Mouse (Mus musculus): ENCODE results near the gene Tmem233. TPM values are rescaled to one million over a fixed set of nuclear protein-coding genes. Genes with fewer than 3 reads are reported as not detected.

Tmem233 gene
- polyA plus RNA-seq (2012; rRNA removed): 0.05 TPM in 1 of 2 replicates, not detected in the other

- DNase-seq: no peak
- no peak for TF ChIP-seq CTCF (IDR thresholded peaks at IDR 0.05; ENCODE audit: borderline replicate concordance, control insufficient read depth, extremely low read depth, insufficient read depth, low read length, poor library complexity)
- H3K4me1 ChIP-seq (replicated peaks; ENCODE audit: control insufficient read depth, insufficient read depth, low read length): no peaks in the 10 kb centered on the region; the same call in 1 of the 2 replicates
- H3K27me3 ChIP-seq (ENCODE audit: control insufficient read depth, insufficient read depth, low read length): no peaks in the 10 kb centered on the region
- no peak within 1 kb of the TSS for H3K27ac ChIP-seq (ENCODE audit: control insufficient read depth, insufficient read depth, low read length)
- H3K36me3 ChIP-seq (ENCODE audit: control insufficient read depth, insufficient read depth, low read length): no peaks in the 10 kb centered on the region
- no peak within 1 kb of the TSS for H3K4me3 ChIP-seq (ENCODE audit: control insufficient read depth, insufficient read depth, low read length)
- 34% methylated on average over 17 of the region's 17 CpGs for WGBS
Observed at GRCm38 (mm10) chr5:116083081-116083480, at the start of gene Tmem233. TSS of gene Tmem233 (minus strand) at chr5:116083244.

GRCm38 (mm10) chr5:116123344-116123743 is 40.3 kb upstream of the Tmem233 start:
- DNase-seq: peak; percentile 74
- TF ChIP-seq CTCF (IDR thresholded peaks at IDR 0.05; ENCODE audit: borderline replicate concordance, control insufficient read depth, extremely low read depth, insufficient read depth, low read length, poor library complexity): peak; percentile 66; the same call in 1 of the 2 replicates
- no peak for TF ChIP-seq POLR2A (IDR thresholded peaks at IDR 0.05; ENCODE audit: control insufficient read depth, extremely low read depth, insufficient read depth, low read length, poor library complexity)
- no peaks in the 10 kb centered on the region for H3K36me3 ChIP-seq (ENCODE audit: control insufficient read depth, insufficient read depth, low read length)
- H3K4me3 ChIP-seq (ENCODE audit: control insufficient read depth, insufficient read depth, low read length): no peak overlapping the region
- no peaks in the 10 kb centered on the region for H3K4me1 ChIP-seq (replicated peaks; ENCODE audit: control insufficient read depth, insufficient read depth, low read length)
- H3K27ac ChIP-seq (ENCODE audit: control insufficient read depth, insufficient read depth, low read length): no peak overlapping the region
- H3K27me3 ChIP-seq (ENCODE audit: control insufficient read depth, insufficient read depth, low read length): no peaks in the 10 kb centered on the region
- 9% methylated on average over 11 of the region's 11 CpGs for WGBS

- TF ChIP-seq CTCF (IDR thresholded peaks at IDR 0.05; ENCODE audit: borderline replicate concordance, control insufficient read depth, extremely low read depth, insufficient read depth, low read length, poor library complexity): peak; percentile 100
- no peak for TF ChIP-seq POLR2A (IDR thresholded peaks at IDR 0.05; ENCODE audit: control insufficient read depth, extremely low read depth, insufficient read depth, low read length, poor library complexity)
Observed at GRCm38 (mm10) chr5:116116567-116116966, 33.5 kb upstream of the Tmem233 start.

GRCm38 (mm10) chr5:116116110-116116509 is 33.1 kb upstream of the Tmem233 start:
- Histone ChIP-seq H3K4me1 (replicated peaks; ENCODE audit: control insufficient read depth, insufficient read depth, low read length) (peaks cover 13% of the 10 kb centered on the region), H3K36me3 (ENCODE audit: control insufficient read depth, insufficient read depth, low read length) (no peaks in the 10 kb centered on the region), H3K27me3 (ENCODE audit: control insufficient read depth, insufficient read depth, low read length) (no peaks in the 10 kb centered on the region), H3K27ac (ENCODE audit: control insufficient read depth, insufficient read depth, low read length) (no peak overlapping the region), H3K4me3 (ENCODE audit: control insufficient read depth, insufficient read depth, low read length) (no peak overlapping the region)
- no peak for TF ChIP-seq POLR2A (IDR thresholded peaks at IDR 0.05; ENCODE audit: control insufficient read depth, extremely low read depth, insufficient read depth, low read length, poor library complexity)
- no peak for DNase-seq
- 47% methylated on average over 4 of the region's 4 CpGs for WGBS

More at GRCm38 (mm10) chr5:116116567-116116966, 33.5 kb upstream of the Tmem233 start:
- DNase-seq: peak; percentile 60
- 27% methylated on average over 9 of the region's 9 CpGs for WGBS
- Histone ChIP-seq H3K4me3 (ENCODE audit: control insufficient read depth, insufficient read depth, low read length) (no peak overlapping the region), H3K27ac (ENCODE audit: control insufficient read depth, insufficient read depth, low read length) (no peak overlapping the region), H3K27me3 (ENCODE audit: control insufficient read depth, insufficient read depth, low read length) (no peaks in the 10 kb centered on the region), H3K36me3 (ENCODE audit: control insufficient read depth, insufficient read depth, low read length) (no peaks in the 10 kb centered on the region), H3K4me1 (replicated peaks; ENCODE audit: control insufficient read depth, insufficient read depth, low read length) (peaks cover 13% of the 10 kb centered on the region)

- WGBS: 71% methylated on average over 14 of the region's 14 CpGs
- TF ChIP-seq POLR2A (IDR thresholded peaks at IDR 0.05; ENCODE audit: control insufficient read depth, extremely low read depth, insufficient read depth, low read length, poor library complexity): no peak
- TF ChIP-seq CTCF (IDR thresholded peaks at IDR 0.05; ENCODE audit: borderline replicate concordance, control insufficient read depth, extremely low read depth, insufficient read depth, low read length, poor library complexity): no peak
- no peak for DNase-seq
- H3K4me1 ChIP-seq (replicated peaks; ENCODE audit: control insufficient read depth, insufficient read depth, low read length): peaks cover 13% of the 10 kb centered on the region
- H3K36me3 ChIP-seq (ENCODE audit: control insufficient read depth, insufficient read depth, low read length): no peaks in the 10 kb centered on the region
- H3K27ac ChIP-seq (ENCODE audit: control insufficient read depth, insufficient read depth, low read length): no peak overlapping the region
- H3K4me3 ChIP-seq (ENCODE audit: control insufficient read depth, insufficient read depth, low read length): no peak overlapping the region
- no peaks in the 10 kb centered on the region for H3K27me3 ChIP-seq (ENCODE audit: control insufficient read depth, insufficient read depth, low read length)
Observed at GRCm38 (mm10) chr5:116115071-116115834, 32.2 kb upstream of the Tmem233 start.

GRCm38 (mm10) chr5:116108651-116109050 is 25.6 kb upstream of the Tmem233 start:
- H3K4me3 ChIP-seq (ENCODE audit: control insufficient read depth, insufficient read depth, low read length): no peak overlapping the region
- no peaks in the 10 kb centered on the region for H3K36me3 ChIP-seq (ENCODE audit: control insufficient read depth, insufficient read depth, low read length)
- TF ChIP-seq CTCF (IDR thresholded peaks at IDR 0.05; ENCODE audit: borderline replicate concordance, control insufficient read depth, extremely low read depth, insufficient read depth, low read length, poor library complexity) (no peak), POLR2A (IDR thresholded peaks at IDR 0.05; ENCODE audit: control insufficient read depth, extremely low read depth, insufficient read depth, low read length, poor library complexity) (no peak)
- WGBS: 96% methylated on average over 10 of the region's 10 CpGs
- no peaks in the 10 kb centered on the region for H3K4me1 ChIP-seq (replicated peaks; ENCODE audit: control insufficient read depth, insufficient read depth, low read length)
- H3K27ac ChIP-seq (ENCODE audit: control insufficient read depth, insufficient read depth, low read length): no peak overlapping the region
- DNase-seq: no peak
- H3K27me3 ChIP-seq (ENCODE audit: control insufficient read depth, insufficient read depth, low read length): no peaks in the 10 kb centered on the region

Measured in thymus, adult 2 months (tissue).